Mouse (Mus musculus) limb, embryonic 15.5 days (tissue): ENCODE results near the gene Trim61. TPM values are rescaled to one million over a fixed set of nuclear protein-coding genes. Genes with fewer than 3 reads are reported as not detected.

Experiments
- ATAC-seq: fragments of 200-750 bp; cut with Nextera tagmentation; 2 replicates; pipeline ENCODE4 v1.8.0; 2017; ENCODE audit warnings: low read depth, moderate TSS enrichment; ENCODE audit not compliant: insufficient number of reproducible peaks, low FRiP score, low TSS enrichment
- H3K27ac ChIP-seq: fragments of 300-500 bp; sonication (generic); 2 replicates; pipeline ENCODE4 v1.5.1; 2015; ENCODE audit warnings: moderate library complexity, mild to moderate bottlenecking, inconsistent platforms
- H3K27me3 ChIP-seq: fragments of 300-500 bp; sonication (generic); 2 replicates; pipeline ENCODE4 v1.6.1; 2015; ENCODE audit warnings: inconsistent platforms
- H3K36me3 ChIP-seq: fragments of 300-500 bp; sonication (generic); 2 replicates; pipeline ENCODE4 v1.6.1; 2015; ENCODE audit warnings: inconsistent platforms
- H3K4me1 ChIP-seq: fragments of 300-500 bp; sonication (generic); 2 replicates; pipeline ENCODE4 v1.6.1; 2015; ENCODE audit warnings: inconsistent platforms
- H3K4me2 ChIP-seq: fragments of 300-500 bp; sonication (generic); 2 replicates; pipeline ENCODE4 v1.6.1; 2015; ENCODE audit warnings: mild to moderate bottlenecking, inconsistent platforms
- H3K4me3 ChIP-seq: fragments of 300-500 bp; sonication (generic); 2 replicates; pipeline ENCODE4 v1.5.1; 2015; ENCODE audit warnings: mild to moderate bottlenecking, inconsistent platforms
- H3K9ac ChIP-seq: fragments of 300-500 bp; sonication (generic); 2 replicates; pipeline ENCODE4 v1.6.1; 2015; ENCODE audit warnings: inconsistent platforms
- H3K9me3 ChIP-seq: fragments of 300-500 bp; sonication (generic); 2 replicates; pipeline ENCODE4 v1.6.1; 2016; ENCODE audit warnings: inconsistent platforms
- WGBS: fragments of 180-500 bp; shearing (Covaris S2); methylation state at CpG from one replicate; pipeline ENCODE4 v1.1.7; 2015; 5-methylcytosine and 5-hydroxymethylcytosine counted together
- polyA plus RNA-seq: library from polyadenylated mRNA; unstranded; fragments of >200 nt; fragmentation: Nextera tagmentation; extraction: Ambion mirVana; gene quantifications from 2 replicates; pipeline ENCODE4 v1.2.1, GENCODE M21; 2015

The Trim61 gene
- polyA plus RNA-seq, result 0.22 and 0.37 TPM in 2 replicates

- no peak for ATAC-seq
- H3K36me3 ChIP-seq, result no peaks in the 10 kb centered on the region
- WGBS, result 86% methylated on average over 8 of the region's 8 CpGs
- no peaks in the 10 kb centered on the region for H3K27me3 ChIP-seq
- no peak within 1 kb of the TSS for H3K4me3 ChIP-seq
- no peaks in the 10 kb centered on the region for H3K4me1 ChIP-seq
- H3K9ac ChIP-seq, result no peak within 1 kb of the TSS
- no peaks in the 10 kb centered on the region for H3K9me3 ChIP-seq
- H3K27ac ChIP-seq, result no peak within 1 kb of the TSS
- no peak within 1 kb of the TSS for H3K4me2 ChIP-seq
These were observed at the start of gene Trim61, which contains the start of gene Trim60 for GRCm38 (mm10) chr8:65018423-65018822. Gene Trim61, minus strand, starts transcription at chr8:65018523. Gene Trim60, minus strand, starts transcription at chr8:65018584.

GRCm38 (mm10) chr8:65067694-65068472 is 49.6 kb upstream of the Trim61 start:
- Histone ChIP-seq H3K9ac (no peak overlapping the region), H3K27ac (no peak overlapping the region), H3K4me2 (no peak overlapping the region), H3K36me3 (no peaks in the 10 kb centered on the region), H3K9me3 (no peaks in the 10 kb centered on the region), H3K4me3 (no peak overlapping the region), H3K27me3 (no peaks in the 10 kb centered on the region), H3K4me1 (no peaks in the 10 kb centered on the region)
- WGBS, result 29% methylated on average over 10 of the region's 10 CpGs
- ATAC-seq, result no peak

GRCm38 (mm10) chr8:65067031-65067430 is 48.7 kb upstream of the Trim61 start:
- 83% methylated on average over 4 of the region's 4 CpGs for WGBS
- no peak for ATAC-seq
- H3K9me3 ChIP-seq, result no peaks in the 10 kb centered on the region
- H3K4me3 ChIP-seq, result no peak overlapping the region
- no peak overlapping the region for H3K27ac ChIP-seq
- no peak overlapping the region for H3K4me2 ChIP-seq
- H3K9ac ChIP-seq, result no peak overlapping the region
- no peaks in the 10 kb centered on the region for H3K36me3 ChIP-seq
- no peaks in the 10 kb centered on the region for H3K27me3 ChIP-seq
- H3K4me1 ChIP-seq, result no peaks in the 10 kb centered on the region

GRCm38 (mm10) chr8:65065622-65066021 is 47.3 kb upstream of the Trim61 start:
- Histone ChIP-seq H3K4me3 (no peak overlapping the region), H3K27me3 (no peaks in the 10 kb centered on the region), H3K4me2 (no peak overlapping the region), H3K4me1 (no peaks in the 10 kb centered on the region), H3K27ac (no peak overlapping the region), H3K36me3 (no peaks in the 10 kb centered on the region), H3K9me3 (no peaks in the 10 kb centered on the region), H3K9ac (no peak overlapping the region)
- no peak for ATAC-seq
- WGBS, result 98% methylated on average over 3 of the region's 3 CpGs

GRCm38 (mm10) chr8:65064071-65064470 is 45.7 kb upstream of the Trim61 start:
- no peak for ATAC-seq

GRCm38 (mm10) chr8:65062195-65062594 is 43.9 kb upstream of the Trim61 start:
- Histone ChIP-seq H3K9me3 (no peaks in the 10 kb centered on the region), H3K4me2 (no peak overlapping the region), H3K27me3 (no peaks in the 10 kb centered on the region), H3K9ac (no peak overlapping the region), H3K4me3 (no peak overlapping the region), H3K36me3 (no peaks in the 10 kb centered on the region), H3K4me1 (no peaks in the 10 kb centered on the region), H3K27ac (no peak overlapping the region)
- ATAC-seq, result no peak
- 79% methylated on average over 4 of the region's 4 CpGs for WGBS

More at GRCm38 (mm10) chr8:65064071-65064470, 45.7 kb upstream of the Trim61 start:
- Histone ChIP-seq H3K4me3 (no peak overlapping the region), H3K4me2 (no peak overlapping the region), H3K27ac (no peak overlapping the region), H3K27me3 (no peaks in the 10 kb centered on the region), H3K36me3 (no peaks in the 10 kb centered on the region), H3K9ac (no peak overlapping the region), H3K9me3 (no peaks in the 10 kb centered on the region), H3K4me1 (no peaks in the 10 kb centered on the region)
- 28% methylated on average over 2 of the region's 2 CpGs for WGBS

GRCm38 (mm10) chr8:65056722-65057121 is 38.4 kb upstream of the Trim61 start:
- H3K4me1 ChIP-seq, result peaks cover 5% of the 10 kb centered on the region; the same call in 1 of the 2 replicates
- H3K36me3 ChIP-seq, result no peaks in the 10 kb centered on the region
- no peak overlapping the region for H3K4me3 ChIP-seq
- no peaks in the 10 kb centered on the region for H3K9me3 ChIP-seq
- no peaks in the 10 kb centered on the region for H3K27me3 ChIP-seq
- H3K27ac ChIP-seq, result no peak overlapping the region
- no peak for ATAC-seq
- WGBS, result 90% methylated on average over 4 of the region's 4 CpGs
- no peak overlapping the region for H3K4me2 ChIP-seq
- H3K9ac ChIP-seq, result no peak overlapping the region

GRCm38 (mm10) chr8:65053968-65054367 is 35.6 kb upstream of the Trim61 start:
- no peak overlapping the region for H3K9ac ChIP-seq
- H3K36me3 ChIP-seq, result no peaks in the 10 kb centered on the region
- no peak for ATAC-seq
- H3K9me3 ChIP-seq, result no peaks in the 10 kb centered on the region
- H3K4me3 ChIP-seq, result no peak overlapping the region
- H3K27me3 ChIP-seq, result no peaks in the 10 kb centered on the region
- 18% methylated on average over 5 of the region's 5 CpGs for WGBS
- H3K4me2 ChIP-seq, result no peak overlapping the region
- H3K27ac ChIP-seq, result no peak overlapping the region
- H3K4me1 ChIP-seq, result peaks cover 5% of the 10 kb centered on the region; the same call in 1 of the 2 replicates

- Histone ChIP-seq H3K9me3 (no peaks in the 10 kb centered on the region), H3K4me3 (no peak overlapping the region), H3K36me3 (no peaks in the 10 kb centered on the region), H3K4me2 (no peak overlapping the region), H3K27ac (no peak overlapping the region), H3K9ac (no peak overlapping the region), H3K27me3 (no peaks in the 10 kb centered on the region), H3K4me1 (peaks cover 5% of the 10 kb centered on the region; the same call in 1 of the 2 replicates)
- WGBS, result 62% methylated on average over 3 of the region's 3 CpGs
- ATAC-seq, result no peak
These were observed 35.2 kb upstream of the Trim61 start for GRCm38 (mm10) chr8:65053554-65053953.

GRCm38 (mm10) chr8:65047801-65048200 is 29.5 kb upstream of the Trim61 start:
- 91% methylated on average over 4 of the region's 4 CpGs for WGBS
- no peaks in the 10 kb centered on the region for H3K27me3 ChIP-seq
- H3K9ac ChIP-seq, result no peak overlapping the region
- no peaks in the 10 kb centered on the region for H3K4me1 ChIP-seq
- no peaks in the 10 kb centered on the region for H3K36me3 ChIP-seq
- no peak for ATAC-seq
- no peak overlapping the region for H3K27ac ChIP-seq
- no peaks in the 10 kb centered on the region for H3K9me3 ChIP-seq
- H3K4me3 ChIP-seq, result no peak overlapping the region
- H3K4me2 ChIP-seq, result no peak overlapping the region

GRCm38 (mm10) chr8:65047193-65047592 is 28.9 kb upstream of the Trim61 start:
- Histone ChIP-seq H3K4me3 (no peak overlapping the region), H3K36me3 (no peaks in the 10 kb centered on the region), H3K9me3 (no peaks in the 10 kb centered on the region), H3K4me2 (no peak overlapping the region), H3K4me1 (no peaks in the 10 kb centered on the region), H3K27ac (no peak overlapping the region), H3K27me3 (no peaks in the 10 kb centered on the region), H3K9ac (no peak overlapping the region)
- ATAC-seq, result no peak
- 86% methylated on average over 4 of the region's 4 CpGs for WGBS

- Histone ChIP-seq H3K4me3 (no peak overlapping the region), H3K27ac (no peak overlapping the region), H3K9ac (no peak overlapping the region), H3K4me2 (no peak overlapping the region), H3K4me1 (no peaks in the 10 kb centered on the region), H3K27me3 (no peaks in the 10 kb centered on the region), H3K9me3 (no peaks in the 10 kb centered on the region), H3K36me3 (no peaks in the 10 kb centered on the region)
- ATAC-seq, result no peak
- WGBS, result 59% methylated on average over 5 of the region's 5 CpGs
These were observed 28.2 kb upstream of the Trim61 start for GRCm38 (mm10) chr8:65046565-65046964.
